Mouse (Mus musculus) CH12.LX (cell line): ENCODE data around the gene Tent5b. TPM values are rescaled to one million over a fixed set of nuclear protein-coding genes. Genes with fewer than 3 reads are reported as not detected.

Experiments used
- DNase-seq: peaks from one replicate; pipeline ENCODE4 v3.0.0-alpha.2; 2013; ENCODE audit errors: extremely low read depth
- H3K27ac ChIP-seq: 2 replicates; pipeline ENCODE4 v1.5.1; 2012; ENCODE audit warnings: low read depth, mild to moderate bottlenecking, control low read depth, moderate library complexity; ENCODE audit not compliant: insufficient read depth
- H3K27me3 ChIP-seq: replicated peaks from 2 replicates; pipeline ENCODE3; 2012; ENCODE audit warnings: inconsistent platforms
- H3K36me3 ChIP-seq, 2 experiments: replicated peaks in 1 of 2; 2 replicates each; pipeline versions ENCODE3 to v1.6.1; 2012; ENCODE audit warnings: inconsistent platforms in 1 of 2, low read length in 1 of 2, mild to moderate bottlenecking in 1 of 2, mixed read lengths in 1 of 2, moderate library complexity in 1 of 2; ENCODE audit not compliant: control insufficient read depth in 1 of 2, insufficient read depth in 1 of 2
- H3K4me1 ChIP-seq, 2 experiments: 2 replicates each; pipeline ENCODE4 v1.6.1; 2012; ENCODE audit warnings: inconsistent platforms in 1 of 2, moderate library complexity in 1 of 2; ENCODE audit not compliant: insufficient read depth in 2 of 2, control insufficient read depth in 1 of 2
- H3K4me2 ChIP-seq: 2 replicates; pipeline ENCODE4 v1.6.1; 2012; ENCODE audit warnings: low read depth, mild to moderate bottlenecking, control low read depth; ENCODE audit not compliant: poor library complexity, insufficient read depth, severe bottlenecking
- H3K4me3 ChIP-seq, 3 experiments: fragments of 150-350 bp in 1 of 3; sonication (generic) in 1 of 3; replicated peaks in 1 of 3; 2 replicates each; pipeline versions ENCODE3 to v1.5.1; 2011 to 2012; ENCODE audit warnings: low read depth in 2 of 3, low read length in 2 of 3, mild to moderate bottlenecking in 2 of 3, moderate library complexity in 2 of 3, control low read depth in 1 of 3, improper control_type of control experiment in 1 of 3, inconsistent platforms in 1 of 3, mixed read lengths in 1 of 3; ENCODE audit not compliant: poor library complexity in 1 of 3
- H3K79me2 ChIP-seq: replicated peaks from 2 replicates; pipeline ENCODE4 v1.6.1; 2012; ENCODE audit warnings: mild to moderate bottlenecking, moderate library complexity; ENCODE audit not compliant: control insufficient read depth, poor library complexity, insufficient read depth, severe bottlenecking; ENCODE audit errors: extremely low read depth
- H3K9ac ChIP-seq: 2 replicates; pipeline ENCODE4 v1.6.1; 2012; ENCODE audit warnings: low read depth, mild to moderate bottlenecking, control low read depth, moderate library complexity; ENCODE audit not compliant: insufficient read depth
- H3K9me3 ChIP-seq: replicated peaks from 2 replicates; pipeline ENCODE3; 2012; ENCODE audit warnings: low read length, inconsistent platforms, mixed read lengths
- BHLHE40 ChIP-seq: IDR thresholded peaks from 2 replicates; pipeline ENCODE4 v1.6.1; 2011; ENCODE audit warnings: mild to moderate bottlenecking, low read depth, low read length, improper control_type of control experiment
- CHD1 ChIP-seq: IDR thresholded peaks from 2 replicates; pipeline ENCODE4 v1.6.1; 2012; ENCODE audit warnings: low read depth, low read length, improper control_type of control experiment, inconsistent platforms
- CHD2 ChIP-seq: IDR thresholded peaks from 2 replicates; pipeline ENCODE4 v1.6.1; 2011; ENCODE audit warnings: low read length, improper control_type of control experiment
- E2F4 ChIP-seq: IDR thresholded peaks from 2 replicates; pipeline ENCODE4 v1.6.1; 2011; ENCODE audit warnings: low read depth, low read length, improper control_type of control experiment; ENCODE audit not compliant: insufficient replicate concordance
- ELF1 ChIP-seq: IDR thresholded peaks from 2 replicates; pipeline ENCODE4 v1.6.1; 2014; ENCODE audit warnings: low read depth, mild to moderate bottlenecking, inconsistent platforms, low read length, improper control_type of control experiment
- EP300 ChIP-seq: IDR thresholded peaks from 2 replicates; pipeline ENCODE4 v1.6.1; 2011; ENCODE audit warnings: low read length, improper control_type of control experiment
- ETS1 ChIP-seq: conservative IDR thresholded peaks from 2 replicates; pipeline ENCODE4 v1.6.1; 2012; ENCODE audit warnings: low read depth, mild to moderate bottlenecking, inconsistent platforms, low read length, improper control_type of control experiment, moderate library complexity
- HCFC1 ChIP-seq: IDR thresholded peaks from 2 replicates; pipeline ENCODE4 v1.6.1; 2012; ENCODE audit warnings: low read depth, mild to moderate bottlenecking, inconsistent platforms, low read length, improper control_type of control experiment
- JUN ChIP-seq: IDR thresholded peaks from 2 replicates; pipeline ENCODE4 v1.6.1; 2011; ENCODE audit warnings: low read depth, mild to moderate bottlenecking, low read length, improper control_type of control experiment, moderate library complexity; ENCODE audit not compliant: insufficient read depth
- JUND ChIP-seq: conservative IDR thresholded peaks from 2 replicates; pipeline ENCODE4 v1.6.1; 2011; ENCODE audit warnings: low read depth, low read length, improper control_type of control experiment
- MAZ ChIP-seq: IDR thresholded peaks from 2 replicates; pipeline ENCODE4 v1.6.1; 2012; ENCODE audit warnings: low read depth, mild to moderate bottlenecking, inconsistent platforms, low read length, improper control_type of control experiment, moderate library complexity
- MYC ChIP-seq: IDR thresholded peaks from 2 replicates; pipeline ENCODE4 v1.6.1; 2011; ENCODE audit warnings: low read depth, mild to moderate bottlenecking, improper control_type of control experiment, low read length
- NELFE ChIP-seq: IDR thresholded peaks from 2 replicates; pipeline ENCODE4 v1.6.1; 2011; ENCODE audit warnings: low read depth, low read length, improper control_type of control experiment
- NRF1 ChIP-seq: IDR thresholded peaks from 2 replicates; pipeline ENCODE4 v1.6.1; 2014; ENCODE audit warnings: low read depth, mild to moderate bottlenecking, inconsistent platforms, low read length, improper control_type of control experiment, moderate library complexity
- PAX5 ChIP-seq: IDR thresholded peaks from 2 replicates; pipeline ENCODE4 v1.6.1; 2012; ENCODE audit warnings: low read length, inconsistent platforms, mixed read lengths
- SIN3A ChIP-seq: IDR thresholded peaks from 2 replicates; pipeline ENCODE4 v1.6.1; 2012; ENCODE audit warnings: low read length, improper control_type of control experiment, inconsistent platforms
- USF1 ChIP-seq: IDR thresholded peaks from 2 replicates; pipeline ENCODE4 v1.6.1; 2014; ENCODE audit warnings: low read depth, mild to moderate bottlenecking, inconsistent platforms, low read length, improper control_type of control experiment
- ZC3H11A ChIP-seq: IDR thresholded peaks from 2 replicates; pipeline ENCODE4 v1.6.1; 2012; ENCODE audit warnings: low read depth, mild to moderate bottlenecking, inconsistent platforms, low read length, improper control_type of control experiment
- ZMIZ1 ChIP-seq: IDR thresholded peaks from 2 replicates; pipeline ENCODE4 v1.6.1; 2012; ENCODE audit warnings: low read depth, mild to moderate bottlenecking, inconsistent platforms, low read length, improper control_type of control experiment
- dilution Hi-C: fragments of 300-500 bp; cut with MboI; formaldehyde crosslinking; loops from 2 replicates; pipeline ENCODE4 v1.14.3; 2020; ENCODE audit warnings: low sequenced_read_pairs; ENCODE audit not compliant: extremely low pct_unique_long_range_greater_than_20kb, extremely low pct_ligation_motif_present
- in situ Hi-C: fragments of 300-500 bp; cut with MboI; formaldehyde crosslinking; loops from 3 replicates; pipeline ENCODE4 v1.14.3; 2019; ENCODE audit warnings: low sequenced_read_pairs, low pct_ligation_motif_present, low pct_unique_long_range_greater_than_20kb, mixed read lengths
- polyA plus RNA-seq: library from polyadenylated mRNA; unstranded; fragments of >175 nt; gene quantifications from 2 replicates; pipeline ENCODE4 v1.2.1, GENCODE M21; 2012; ENCODE audit warnings: low read depth; ENCODE audit not compliant: insufficient read length
- total RNA-seq, 2 experiments: library from RNA; depleted of rRNA; stranded (reverse); fragments of 300-350 nt in 1 of 2; fragments of >200 nt in 1 of 2; gene quantifications; 2 replicates each; pipeline ENCODE4 v1.2.3; 2012 to 2014

Tent5b gene
- total and polyA plus RNA-seq, 3 experiments = not detected

DNA sequence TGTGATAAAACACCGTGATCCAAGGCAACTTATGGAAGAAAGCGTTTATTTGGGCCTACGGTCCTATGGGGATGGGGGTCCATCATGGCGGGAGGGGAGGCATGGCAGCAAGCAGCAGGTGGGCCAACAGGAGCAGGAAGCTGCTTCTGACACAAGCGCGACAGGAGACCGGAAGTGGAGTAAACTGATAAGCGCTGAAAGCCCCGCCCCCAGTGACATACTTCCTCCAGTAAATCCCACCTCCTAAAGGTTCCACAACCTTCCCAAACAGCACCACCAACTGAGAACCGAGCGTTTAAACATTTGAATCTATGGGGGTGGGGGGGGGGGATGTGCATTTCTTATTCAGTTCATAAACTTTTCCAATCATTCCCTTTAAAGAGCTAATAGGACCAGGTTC, 44.0 kb upstream of the Tent5b start:
- H3K79me2 ChIP-seq = no peaks in the 10 kb centered on the region
- TF ChIP-seq USF1 (no peak), MAZ (no peak), JUND (no peak), E2F4 (no peak), JUN (no peak), PAX5 (no peak), ETS1 (no peak)
- in situ Hi-C loops (no loop called here), dilution Hi-C loops (no loop called here)
- no peak for DNase-seq
- no peak overlapping the region for H3K4me3 ChIP-seq
- peaks cover 3% of the 10 kb centered on the region for H3K27me3 ChIP-seq
- H3K4me2 ChIP-seq = no peak overlapping the region
- no peaks in the 10 kb centered on the region for H3K36me3 ChIP-seq
- no peaks in the 10 kb centered on the region for H3K9me3 ChIP-seq
- peaks cover 15 to 20% of the 10 kb centered on the region in 2 experiments for H3K4me1 ChIP-seq
- no peak overlapping the region for H3K9ac ChIP-seq
- H3K27ac ChIP-seq = no peak overlapping the region

DNA sequence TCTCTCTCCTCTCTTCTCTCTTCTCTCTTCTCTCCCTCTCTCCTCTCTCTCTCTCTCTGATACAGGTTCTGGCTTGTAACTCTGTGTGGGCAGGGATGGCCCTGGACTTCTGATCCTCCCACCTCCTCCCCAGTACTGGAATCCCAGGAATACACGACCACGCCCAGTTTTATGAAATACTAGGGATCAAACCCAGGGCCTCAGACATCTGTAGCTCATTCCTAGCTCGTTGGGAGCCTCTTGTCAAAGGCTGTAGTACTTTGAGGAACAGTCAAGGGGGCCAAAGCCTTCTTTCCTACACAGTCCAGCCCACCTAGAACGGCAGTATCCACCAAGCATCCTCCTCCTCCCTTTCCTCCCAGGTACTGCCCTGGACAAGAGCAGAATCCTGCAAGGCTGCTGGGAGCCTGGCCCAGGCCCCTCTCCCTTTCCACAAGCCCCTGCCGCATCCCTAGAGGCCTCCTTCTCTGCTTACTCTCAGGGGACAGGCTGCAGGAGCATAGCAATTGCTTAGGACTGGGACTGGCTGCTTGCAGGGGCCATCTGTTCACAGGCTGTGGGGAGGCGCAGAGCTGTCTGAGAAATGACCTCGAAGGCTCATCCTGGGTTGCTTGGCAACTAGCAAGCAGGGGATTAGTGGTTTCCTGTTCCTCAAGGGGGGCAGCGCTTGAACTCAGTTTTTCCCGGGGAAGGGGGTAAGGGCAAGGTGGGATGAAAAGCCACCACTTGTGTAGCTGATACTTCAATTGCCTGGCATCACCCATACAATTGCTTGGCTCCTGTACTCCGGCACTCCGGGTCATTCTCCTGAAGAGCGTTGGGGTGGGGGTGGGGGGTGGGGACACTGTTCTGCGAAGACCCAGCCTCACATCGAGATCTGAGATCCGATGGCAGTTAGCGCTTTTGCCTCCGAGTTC, 40.2 kb upstream of the Tent5b start:
- Histone ChIP-seq H3K4me1 (peaks cover 14 to 25% of the 10 kb centered on the region in 2 experiments), H3K27me3 (peaks cover 3% of the 10 kb centered on the region), H3K9me3 (no peaks in the 10 kb centered on the region), H3K36me3 (no peaks in the 10 kb centered on the region), H3K4me3 (no peak overlapping the region), H3K27ac (no peak overlapping the region), H3K4me2 (peak overlapping the region; percentile 69; the same call in 1 of the 2 replicates), H3K79me2 (no peaks in the 10 kb centered on the region), H3K9ac (no peak overlapping the region)
- no peak for DNase-seq
- TF ChIP-seq ZC3H11A (no peak), E2F4 (no peak), MYC (no peak), SIN3A (no peak), NELFE (no peak), HCFC1 (no peak), ELF1 (no peak), EP300 (no peak), PAX5 (no peak), NRF1 (no peak), JUN (no peak), CHD1 (no peak), ZMIZ1 (no peak), BHLHE40 (no peak), USF1 (no peak), CHD2 (no peak)
- in situ Hi-C loops (loop anchor here (10.0 kb wide), 1 partner anchor 135 kb away; no protein-coding TSS in a partner anchor), dilution Hi-C loops (no loop called here)
